Comparison of ENCODE assay signal across 9 mouse cellular contexts in the genomic region with DNA sequence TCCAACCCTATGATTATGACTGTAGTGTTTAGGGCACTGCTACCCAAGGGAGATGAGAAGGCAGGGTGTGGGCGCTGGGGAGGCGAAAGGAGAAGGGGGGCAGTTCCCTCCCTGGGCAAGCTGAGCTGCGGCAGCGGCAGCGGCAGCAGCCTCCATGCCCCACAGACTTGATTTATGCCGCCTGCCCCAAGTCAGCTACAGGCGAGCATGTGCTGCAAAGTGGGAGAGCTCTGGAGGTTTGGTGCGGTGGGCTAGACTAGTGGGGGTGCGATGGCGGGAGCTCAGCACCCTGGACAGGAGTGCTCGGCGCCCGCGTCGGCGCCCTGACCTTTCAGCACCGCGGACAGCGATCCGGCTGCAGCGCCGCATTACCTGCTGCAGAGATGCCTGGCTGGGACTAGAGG. TPM values are rescaled to one million over a fixed set of nuclear protein-coding genes. Genes with fewer than 3 reads are reported as not detected.
DNase-seq lines count a peak whose midpoint lies in the region; ATAC-seq and TF ChIP-seq lines count a peak whose summit lies in the region.
"Had no signal": no experiment of that assay in that cellular context is flagged by ENCODE, and none has a peak within 500 bp of the region (broad histone marks: within the 10 kb centered on the region; RNA-seq: fewer than 3 reads in every experiment).

No protein-coding gene starts in this region.

- H3K36me3 ChIP-seq in forebrain, embryonic 13.5 days (ENCODE audit: poor library complexity, severe bottlenecking) = no peaks in the 10 kb centered on the region
- H3K36me3 ChIP-seq in heart, postnatal 0 days (replicated peaks; ENCODE audit: control insufficient read depth, insufficient read depth, low read length) = no peaks in the 10 kb centered on the region
- H3K36me3 ChIP-seq in liver, embryonic 12.5 days = no peaks in the 10 kb centered on the region
- no peaks in the 10 kb centered on the region for H3K36me3 ChIP-seq in neural tube, embryonic 12.5 days

- WGBS in forebrain, embryonic 13.5 days = under 1% methylated on average over 22 of the region's 22 CpGs
- WGBS in heart, postnatal 0 days = under 1% methylated on average over 22 of the region's 22 CpGs
- 3% methylated on average over 22 of the region's 22 CpGs for WGBS in liver, embryonic 12.5 days (ENCODE audit: insufficient replicate concordance)
- WGBS in neural tube, embryonic 12.5 days = under 1% methylated on average over 22 of the region's 22 CpGs

- peak; percentile 21 for DNase-seq in CD4-positive helper T cell, adult 2 months (ENCODE audit: low read depth, low spot score)
- peak; percentile 18 for DNase-seq in c-Kit-positive CD71-positive TER-119-positive erythroid progenitor cells, embryonic 14.5 days (ENCODE audit: low spot score)
- DNase-seq in heart, postnatal 0 days (ENCODE audit: low spot score) = peak; percentile 69
- DNase-seq in kidney, postnatal 14 days = peak; percentile 89
- peak; percentile 55 for DNase-seq in thymus, postnatal 14 days

- H3K4me1 ChIP-seq in forebrain, embryonic 13.5 days = peaks cover 19% of the 10 kb centered on the region; the same call in 1 of the 2 replicates
- peaks cover 5% of the 10 kb centered on the region; the same call in 1 of the 2 replicates for H3K4me1 ChIP-seq in heart, postnatal 0 days (ENCODE audit: control insufficient read depth, insufficient read depth)
- no peaks in the 10 kb centered on the region for H3K4me1 ChIP-seq in liver, embryonic 12.5 days
- H3K4me1 ChIP-seq in neural tube, embryonic 12.5 days = peaks cover 13% of the 10 kb centered on the region

- peak overlapping the region; percentile 71 for H3K9ac ChIP-seq in forebrain, embryonic 13.5 days
- H3K9ac ChIP-seq in heart, postnatal 0 days (replicated peaks; ENCODE audit: low read depth, low read length) = no peak overlapping the region
- H3K9ac ChIP-seq in liver, embryonic 12.5 days = no peak overlapping the region
- peak overlapping the region; percentile 65 for H3K9ac ChIP-seq in neural tube, embryonic 12.5 days

- no peak for TF ChIP-seq EP300 in heart, postnatal 0 days (IDR thresholded peaks at IDR 0.05; ENCODE audit: low read depth)

- 0 out of 2 replicates have a peak, but pooled peaks have one; percentile 11 for TF ChIP-seq CTCF in heart, postnatal 0 days (IDR thresholded peaks at IDR 0.05; ENCODE audit: low read depth)

- H3K9me3 ChIP-seq in forebrain, embryonic 13.5 days (replicated peaks) = no peaks in the 10 kb centered on the region
- H3K9me3 ChIP-seq in heart, postnatal 0 days (replicated peaks; ENCODE audit: control insufficient read depth, low read length) = no peaks in the 10 kb centered on the region
- no peaks in the 10 kb centered on the region for H3K9me3 ChIP-seq in liver, embryonic 12.5 days (replicated peaks)
- no peaks in the 10 kb centered on the region for H3K9me3 ChIP-seq in neural tube, embryonic 12.5 days

- H3K27me3 ChIP-seq in forebrain, embryonic 13.5 days = 0 out of 2 replicates have a peak, but pooled peaks cover 3% of the 10 kb centered on the region
- H3K27me3 ChIP-seq in heart, postnatal 0 days (ENCODE audit: control insufficient read depth, insufficient read depth, low read length) = peaks cover 17% of the 10 kb centered on the region
- peaks cover 27% of the 10 kb centered on the region for H3K27me3 ChIP-seq in liver, embryonic 12.5 days (replicated peaks)
- H3K27me3 ChIP-seq in neural tube, embryonic 12.5 days (replicated peaks) = no peaks in the 10 kb centered on the region

- peak overlapping the region; percentile 60 for H3K4me3 ChIP-seq in forebrain, embryonic 13.5 days
- no peak overlapping the region for H3K4me3 ChIP-seq in heart, postnatal 0 days (ENCODE audit: low read depth, low read length)
- no peak overlapping the region for H3K4me3 ChIP-seq in liver, embryonic 12.5 days
- peak overlapping the region; percentile 62 for H3K4me3 ChIP-seq in neural tube, embryonic 12.5 days

- ATAC-seq in forebrain, embryonic 13.5 days = peak; percentile 76
- peak; percentile 88 for ATAC-seq in heart, postnatal 0 days (ENCODE audit: insufficient read depth, low read depth)
- ATAC-seq in liver, embryonic 12.5 days = peak; percentile 62; the same call in 1 of the 2 replicates
- peak; percentile 78 for ATAC-seq in neural tube, embryonic 12.5 days (ENCODE audit: low FRiP score, low read depth)

- H3K27ac ChIP-seq in forebrain, embryonic 13.5 days = peak overlapping the region; percentile 83
- H3K27ac ChIP-seq in heart, postnatal 0 days (ENCODE audit: low read depth) = no peak overlapping the region
- no peak overlapping the region for H3K27ac ChIP-seq in liver, embryonic 12.5 days
- H3K27ac ChIP-seq in neural tube, embryonic 12.5 days = peak overlapping the region; percentile 37; the same call in 1 of the 2 replicates

- peak overlapping the region; percentile 78 for H3K4me2 ChIP-seq in forebrain, embryonic 13.5 days
- H3K4me2 ChIP-seq in heart, postnatal 0 days (ENCODE audit: low read depth, low read length) = no peak overlapping the region
- H3K4me2 ChIP-seq in liver, embryonic 12.5 days = peak overlapping the region; percentile 52
- peak overlapping the region; percentile 74 for H3K4me2 ChIP-seq in neural tube, embryonic 12.5 days (replicated peaks)

RNA-seq across cellular contexts. Expression of a gene that starts 0.8 kb away (rescaled TPM):
- polyA plus RNA-seq in forebrain, embryonic 13.5 days (2015; fragmentation: Nextera tagmentation; extraction: Ambion mirVana) = 51.6 and 53.4 TPM in 2 replicates
- not detected in 2 replicates for total RNA-seq in heart, postnatal 0 days (2014; rRNA removed; ENCODE audit: low replicate concordance)
- 0.23 and 0.33 TPM in 2 replicates for polyA plus RNA-seq in heart, postnatal 0 days (2015; fragmentation: Nextera tagmentation; extraction: Ambion mirVana)
- 0.04 and 0.18 TPM in 2 replicates for polyA plus RNA-seq in liver, embryonic 12.5 days (2016; fragmentation: Nextera tagmentation; extraction: Ambion mirVana)
- 69.7 and 90.8 TPM in 2 replicates for polyA plus RNA-seq in neural tube, embryonic 12.5 days (2016; fragmentation: Nextera tagmentation; extraction: Ambion mirVana)
- polyA plus RNA-seq: testis, adult 2 months had no signal

Comparison
In these comparisons a context has a peak if more than half of its experiments do, and no peak if none do; other contexts are left out.
1. DNase-seq: peak in every context shown above with its lines; median percentile 89 in kidney, postnatal 14 days; 69 in heart, postnatal 0 days; 55 in thymus, postnatal 14 days; 21 in CD4-positive helper T cell, adult 2 months; 18 in c-Kit-positive CD71-positive TER-119-positive erythroid progenitor cells, embryonic 14.5 days.
2. H3K27ac ChIP-seq: peak in forebrain, embryonic 13.5 days (single experiment) and neural tube, embryonic 12.5 days (single experiment); none in heart, postnatal 0 days (single experiment) and liver, embryonic 12.5 days (single experiment).
3. H3K4me3 ChIP-seq: peak in forebrain, embryonic 13.5 days (single experiment) and neural tube, embryonic 12.5 days (single experiment); none in heart, postnatal 0 days (single experiment) and liver, embryonic 12.5 days (single experiment).
4. H3K9ac ChIP-seq: peak in forebrain, embryonic 13.5 days (single experiment) and neural tube, embryonic 12.5 days (single experiment); none in heart, postnatal 0 days (single experiment) and liver, embryonic 12.5 days (single experiment).
5. RNA of a gene that starts 0.8 kb away (polyA plus RNA-seq): 69.7 to 90.8 TPM in neural tube, embryonic 12.5 days and 51.6 to 53.4 TPM in forebrain, embryonic 13.5 days; 0.23 to 0.33 TPM in heart, postnatal 0 days and 0.04 to 0.18 TPM in liver, embryonic 12.5 days; every median in the first group is over 10 times any median in the second.
6. Peak in every context shown above with its lines, with median percentiles within 50 percentile points of each other: ATAC-seq.